Mouse (Mus musculus) WW6 (cell line): Measurements from ENCODE around the gene Stag3.

Source experiments
- DNase-seq: peaks from one replicate; pipeline ENCODE4 v3.0.0-alpha.2; 2013; ENCODE audit warnings: low read depth, low spot score

The Stag3 gene

GRCm38 (mm10) chr5:138279585-138280424 lies at the start of gene Stag3, which contains the start of the genes Gm43720 and Gpc2:
Stag3 (plus strand) TSS chr5:138280240.
Gm43720 (minus strand) TSS chr5:138279958.
Gpc2 (minus strand) TSS chr5:138280005.
- peak; percentile 95 for DNase-seq

DNA sequence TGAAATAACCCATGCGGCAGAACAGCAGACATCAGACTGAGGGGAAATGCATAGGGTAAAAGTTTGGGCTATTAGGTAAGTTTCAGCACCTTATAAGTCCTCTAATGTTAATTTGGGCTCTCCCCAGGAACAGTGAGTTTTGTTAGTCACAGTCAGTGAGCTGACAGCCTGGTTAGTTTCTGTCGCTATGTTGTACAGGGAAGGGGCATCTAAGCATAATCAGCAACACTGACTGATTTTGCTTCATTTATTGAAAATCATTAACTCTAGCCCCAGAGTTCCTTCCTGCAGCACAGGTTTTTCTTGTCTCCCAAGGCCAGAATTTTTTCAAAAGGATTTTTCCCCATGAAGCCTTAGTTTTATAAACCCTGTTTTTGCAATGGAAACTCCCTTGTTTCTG lies 46.3 kb upstream of the Stag3 start:
- DNase-seq = no peak

- no peak for DNase-seq
These were observed 45.8 kb upstream of the Stag3 start for GRCm38 (mm10) chr5:138234224-138234623.

GRCm38 (mm10) chr5:138241511-138241910 lies 38.5 kb upstream of the Stag3 start:
- DNase-seq = no peak

GRCm38 (mm10) chr5:138251144-138251543 lies 28.9 kb upstream of the Stag3 start:
- no peak for DNase-seq

GRCm38 (mm10) chr5:138253061-138253460 lies 27.0 kb upstream of the Stag3 start:
- no peak for DNase-seq

DNA sequence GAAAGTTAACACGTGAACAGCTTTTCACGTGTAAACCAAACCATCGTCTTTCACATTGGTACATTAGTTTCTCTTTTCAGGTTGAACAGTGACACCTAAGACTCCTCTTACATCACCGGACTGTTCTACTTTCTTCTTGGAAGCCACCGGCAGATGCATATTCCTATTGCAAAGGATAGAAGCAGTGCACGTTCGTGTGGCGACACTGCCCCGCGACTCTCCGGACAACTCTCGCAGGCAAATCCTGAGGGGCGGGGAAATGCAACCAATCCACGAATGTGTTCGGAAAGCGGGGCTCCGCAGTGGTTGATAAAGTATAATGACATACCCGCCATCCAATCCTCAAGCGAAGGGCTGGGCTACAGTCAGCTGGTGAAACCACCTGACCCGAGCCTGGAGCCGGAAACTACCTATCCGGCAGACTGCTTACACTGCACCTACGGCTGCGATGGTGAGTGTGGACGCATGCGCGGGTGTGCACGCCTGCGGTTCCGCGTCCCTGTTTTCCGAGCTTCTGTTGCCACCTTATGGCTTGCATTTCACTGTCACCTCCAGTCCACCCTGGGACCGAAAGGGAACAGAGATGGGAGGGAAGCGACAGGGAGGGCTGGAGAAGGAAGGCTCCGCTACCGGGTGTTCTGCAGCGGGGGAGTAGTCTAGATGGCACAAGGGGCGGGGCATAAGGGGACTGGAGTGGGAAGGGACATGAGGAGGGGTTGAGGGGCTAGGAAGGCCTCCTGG lies 24.5 kb upstream of the Stag3 start, which contains the start of gene Lamtor4:
TSS of gene Lamtor4 (plus strand) at position 130 of the 741 bp plus-strand sequence.
- DNase-seq = peak; percentile 85

DNA sequence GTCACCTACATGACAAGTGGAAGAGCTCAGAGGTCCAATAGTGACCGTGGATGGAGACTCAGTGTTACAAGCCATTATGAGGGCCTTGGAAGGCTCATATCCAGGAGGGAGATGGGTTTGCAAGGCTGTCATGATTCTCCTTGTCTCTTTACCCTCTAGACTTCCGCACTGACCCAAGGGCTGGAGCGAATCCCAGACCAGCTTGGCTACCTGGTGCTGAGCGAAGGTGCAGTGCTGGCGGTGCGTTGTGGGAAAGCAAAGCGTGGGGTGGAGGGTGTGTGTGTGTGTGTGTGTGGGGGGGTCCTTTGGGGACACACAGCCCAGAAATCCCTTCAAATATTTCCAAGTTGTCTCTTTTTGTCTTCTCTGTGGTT lies 24.0 kb upstream of the Stag3 start:
- DNase-seq = no peak

DNA sequence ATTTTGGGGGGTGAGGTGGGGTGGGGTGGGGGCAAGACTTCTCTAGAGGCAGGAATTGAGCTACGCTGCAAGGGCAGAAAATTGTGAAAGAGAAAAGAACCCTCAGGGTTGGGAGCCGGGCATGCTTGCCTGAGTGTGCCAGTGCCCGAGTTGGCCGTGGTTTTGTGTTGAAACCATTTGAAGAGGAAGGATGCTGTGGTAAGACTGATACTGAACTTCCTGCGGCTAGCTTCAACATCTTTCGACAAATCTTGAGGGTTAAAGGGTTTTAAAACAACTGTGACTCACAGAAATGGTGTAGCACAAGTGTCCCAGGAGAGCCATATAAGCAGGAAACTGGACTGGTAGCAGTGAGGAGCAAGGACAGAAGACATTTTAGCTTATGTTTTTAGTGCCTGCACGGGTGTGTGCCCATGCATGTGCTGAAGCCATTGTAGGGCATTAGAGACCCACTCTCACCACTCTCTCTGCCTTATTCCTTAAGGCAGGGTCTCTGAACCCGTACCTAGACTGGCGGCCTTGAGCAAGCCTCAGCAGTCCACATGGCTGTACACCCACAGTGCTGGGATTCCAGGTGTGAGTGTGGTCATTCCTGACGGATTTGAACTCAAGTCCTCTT lies 23.0 kb upstream of the Stag3 start:
- no peak for DNase-seq

DNA sequence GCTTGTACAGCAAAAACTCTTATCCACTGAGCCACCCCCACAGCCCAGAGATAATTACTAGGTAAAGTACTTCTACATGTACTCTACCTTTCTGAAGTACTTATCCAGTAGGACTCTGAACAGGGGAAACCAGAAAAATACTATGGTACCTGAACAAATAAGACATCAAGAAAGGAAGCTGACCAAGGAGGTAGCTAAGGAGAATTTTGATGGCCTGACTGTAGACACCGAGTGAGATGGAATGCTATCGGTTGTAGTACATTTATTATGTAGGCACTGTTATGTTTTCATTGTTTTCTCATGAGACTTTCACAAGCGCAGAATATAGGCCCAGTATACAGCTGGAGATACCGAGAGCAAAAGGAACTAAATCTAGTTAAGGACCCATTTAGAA lies 22.5 kb upstream of the Stag3 start:
- no peak for DNase-seq

GRCm38 (mm10) chr5:138258078-138258477 lies 22.0 kb upstream of the Stag3 start:
- DNase-seq = no peak

DNA sequence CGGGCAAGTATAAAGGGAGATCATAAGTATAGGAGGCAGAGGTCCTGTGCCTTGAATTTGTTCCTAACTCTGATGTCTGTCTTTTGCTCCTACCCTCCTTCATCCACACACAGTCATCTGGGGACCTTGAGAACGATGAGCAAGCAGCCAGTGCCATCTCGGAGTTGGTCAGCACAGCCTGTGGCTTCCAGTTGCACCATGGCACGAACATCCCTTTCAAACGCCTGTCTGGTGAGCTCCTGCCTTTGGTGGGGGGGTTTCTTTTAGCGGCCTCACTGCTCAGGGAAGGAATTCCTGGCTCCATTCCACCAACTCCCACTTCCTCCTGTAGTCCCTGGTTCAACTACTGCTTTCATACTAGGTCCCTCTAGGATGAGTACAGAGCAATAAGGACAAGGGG lies 21.5 kb upstream of the Stag3 start:
- DNase-seq = no peak

DNA sequence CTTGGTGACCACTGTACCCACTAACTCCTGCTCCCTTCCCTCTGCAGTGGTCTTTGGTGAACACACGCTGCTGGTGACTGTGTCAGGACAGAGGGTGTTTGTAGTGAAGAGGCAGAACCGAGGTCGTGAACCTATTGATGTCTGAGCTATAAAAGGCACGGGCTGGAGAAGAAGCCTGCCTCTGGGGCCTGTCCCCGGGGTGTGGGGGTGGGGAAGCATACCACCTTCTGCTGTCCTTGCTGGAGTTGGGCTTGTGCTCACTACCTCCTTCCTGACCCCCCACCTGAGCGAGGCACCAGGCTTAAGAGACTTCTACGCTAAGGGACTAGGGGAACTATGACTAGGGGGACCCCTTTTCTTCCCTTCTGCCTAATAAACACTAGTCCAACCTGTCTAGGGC lies 21.0 kb upstream of the Stag3 start:
- DNase-seq = no peak

- DNase-seq = no peak
These were observed 20.0 kb upstream of the Stag3 start for GRCm38 (mm10) chr5:138260051-138260450.

- DNase-seq = no peak
These were observed 19.2 kb upstream of the Stag3 start for GRCm38 (mm10) chr5:138260834-138261233.

DNA sequence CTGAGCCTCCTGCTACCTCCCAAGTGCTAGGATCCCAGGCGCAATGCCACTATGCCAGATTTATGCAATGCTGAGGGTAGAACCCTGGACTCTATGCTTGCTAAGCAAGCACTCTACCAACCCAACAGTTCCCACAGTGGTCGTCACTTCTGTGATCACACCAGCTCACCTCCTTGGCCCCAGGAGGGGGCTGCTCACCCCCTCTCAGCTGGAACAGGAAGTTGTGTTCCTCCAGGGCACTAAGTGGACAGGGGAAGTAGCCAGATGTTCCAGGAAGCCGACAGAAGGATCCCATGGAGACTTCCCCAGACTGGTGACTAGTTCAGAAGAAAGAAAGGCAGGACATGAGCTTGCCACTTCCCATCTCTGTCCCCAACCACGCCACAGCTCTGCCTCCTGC lies 18.0 kb upstream of the Stag3 start:
- no peak for DNase-seq

DNA sequence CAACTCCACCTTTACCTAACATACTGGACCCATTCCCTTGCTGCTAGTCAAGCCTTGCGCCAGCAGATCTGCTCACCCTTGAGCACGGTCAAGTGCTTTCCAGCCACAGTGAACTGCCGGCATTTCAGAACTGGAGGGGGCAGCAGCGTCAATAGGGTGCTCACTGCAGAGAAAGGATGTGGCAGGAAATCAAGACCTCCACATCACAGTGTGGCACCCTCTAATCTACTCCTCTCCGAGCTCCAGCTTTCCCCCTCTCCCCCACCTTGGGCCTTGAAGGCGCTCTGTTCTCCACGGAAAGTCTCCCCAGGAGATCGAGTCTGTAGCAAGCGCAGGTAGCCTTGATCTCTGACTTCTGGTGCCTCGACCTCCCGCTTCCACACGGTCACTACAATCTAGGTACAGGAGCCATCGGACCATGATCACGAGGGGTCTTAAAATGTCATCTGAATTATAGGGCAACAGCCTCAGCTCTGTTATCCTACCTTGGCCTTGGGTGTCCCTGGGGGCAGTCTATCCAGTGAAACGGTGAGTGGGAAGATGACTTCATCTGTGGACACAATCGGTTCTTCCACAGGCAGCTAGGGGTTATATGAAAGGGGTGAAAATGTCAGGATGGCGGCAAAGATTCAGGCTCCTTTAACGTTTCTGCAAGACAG lies 17.3 kb upstream of the Stag3 start:
- no peak for DNase-seq

GRCm38 (mm10) chr5:138263260-138264206 lies 16.5 kb upstream of the Stag3 start, which contains the start of gene BC037034:
BC037034 (minus strand) TSS chr5:138264033.
- DNase-seq = peak; percentile 73

GRCm38 (mm10) chr5:138264207-138264578 lies 15.8 kb upstream of the Stag3 start:
- no peak for DNase-seq

DNA sequence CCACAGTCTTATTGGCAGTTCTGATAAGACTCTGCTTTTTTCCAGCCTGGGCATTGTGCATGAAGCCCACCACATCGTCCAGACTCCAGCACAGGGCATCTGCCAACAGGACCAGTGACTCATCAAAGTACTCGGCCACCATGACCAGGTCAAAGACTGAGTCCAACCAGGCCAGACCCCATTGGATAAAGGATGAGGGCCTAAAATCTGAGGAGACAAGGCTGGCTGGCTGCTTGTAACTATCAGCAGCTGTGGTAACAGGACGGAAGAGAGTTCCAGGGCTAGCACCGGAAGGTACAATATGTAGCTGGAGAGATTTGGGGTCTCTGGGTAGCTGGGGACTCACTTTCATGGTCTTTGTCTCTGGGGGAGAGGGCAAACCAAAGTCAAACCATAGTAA lies 14.3 kb upstream of the Stag3 start:
- DNase-seq = no peak

DNA sequence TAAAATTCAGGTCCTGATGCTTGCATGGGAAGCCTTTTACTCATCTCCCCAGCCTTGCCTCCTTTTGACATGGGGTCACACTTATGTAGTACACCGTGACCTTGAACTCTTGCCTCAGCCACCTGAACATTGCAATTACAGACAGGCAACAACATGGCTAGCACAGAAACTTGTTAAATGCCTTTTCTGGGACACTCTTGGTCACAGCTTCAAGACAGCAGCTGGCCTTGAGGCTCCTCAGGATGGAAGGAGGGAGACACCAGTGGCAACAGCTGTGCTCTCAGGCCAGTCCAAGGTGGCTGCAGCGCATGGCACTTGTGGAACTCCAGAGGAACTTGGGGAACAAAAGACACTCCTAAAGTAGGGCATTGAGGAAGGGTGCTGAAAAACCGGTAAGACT lies 12.9 kb upstream of the Stag3 start:
- DNase-seq = no peak
